Mouse (Mus musculus) G1E (cell line): ENCODE data around the gene Acaa1a. TPM values are rescaled to one million over a fixed set of nuclear protein-coding genes. Genes with fewer than 3 reads are reported as not detected.

Experiments used
- ATAC-seq: 2 replicates; pipeline ENCODE4 v1.8.0; 2016; ENCODE audit warnings: mild to moderate bottlenecking; ENCODE audit not compliant: insufficient number of reproducible peaks, poor library complexity, low FRiP score, severe bottlenecking; ENCODE audit errors: extremely low read depth
- DNase-seq: peaks from one replicate; pipeline ENCODE4 v3.0.0; 2012; ENCODE audit warnings: low spot score
- H3K27me3 ChIP-seq: 2 replicates; pipeline ENCODE4 v1.6.1; 2012; ENCODE audit warnings: mild to moderate bottlenecking, low read length, inconsistent platforms; ENCODE audit not compliant: insufficient read depth
- H3K36me3 ChIP-seq: replicated peaks from 2 replicates; pipeline ENCODE3; 2012; ENCODE audit warnings: mild to moderate bottlenecking, inconsistent platforms
- H3K4me1 ChIP-seq: 2 replicates; pipeline ENCODE4 v1.6.1; 2012; ENCODE audit warnings: low read depth, low read length, inconsistent platforms, mixed read lengths; ENCODE audit not compliant: insufficient read depth
- H3K4me3 ChIP-seq: 2 replicates; pipeline ENCODE4 v1.5.1; 2012; ENCODE audit warnings: low read depth, mild to moderate bottlenecking, inconsistent platforms, low read length, moderate library complexity, mixed read lengths
- H3K9me3 ChIP-seq: replicated peaks from 2 replicates; pipeline ENCODE4 v1.6.1; 2012; ENCODE audit warnings: inconsistent platforms
- CTCF ChIP-seq: IDR thresholded peaks from 2 replicates; pipeline ENCODE4 v1.5.1; 2012; ENCODE audit warnings: low read depth, low read length, inconsistent platforms, mixed read lengths
- GATA1 ChIP-seq: IDR thresholded peaks from 2 replicates; pipeline ENCODE4 v1.6.1; 2012; ENCODE audit warnings: borderline replicate concordance, low read length, inconsistent platforms, mixed read lengths
- GATA2 ChIP-seq: IDR thresholded peaks from 2 replicates; pipeline ENCODE4 v1.6.1; 2012; ENCODE audit warnings: low read depth, low read length, inconsistent platforms, borderline replicate concordance
- POLR2AphosphoS5 ChIP-seq: IDR thresholded peaks from 2 replicates; pipeline ENCODE4 v1.6.1; 2012; ENCODE audit warnings: low read depth, low read length, inconsistent platforms; ENCODE audit not compliant: insufficient replicate concordance
- TAL1 ChIP-seq: conservative IDR thresholded peaks from 2 replicates; pipeline ENCODE4 v1.6.1; 2012; ENCODE audit warnings: low read depth, low read length, inconsistent platforms, mixed read lengths
- polyA plus RNA-seq: library from polyadenylated mRNA; stranded (reverse); fragments of >175 nt; gene quantifications from 2 replicates; pipeline ENCODE4 v1.2.3, GENCODE M21; 2012
- total RNA-seq, 2 experiments: library from RNA; stranded (forward) in 1 of 2; stranded (reverse) in 1 of 2; fragments of 200-1000 nt in 1 of 2; fragments of >200 nt in 1 of 2; fragmentation: Nextera tagmentation in 1 of 2; gene quantifications; 2 replicates each; pipeline ENCODE4 v1.2.3; 2014 to 2017

Gene Acaa1a
- total RNA-seq (2014; fragmentation: Nextera tagmentation) (14.2 and 18.1 TPM in 2 replicates), total RNA-seq (2017) (30.7 and 31.9 TPM in 2 replicates), polyA plus RNA-seq (53.4 and 71.2 TPM in 2 replicates)

DNA sequence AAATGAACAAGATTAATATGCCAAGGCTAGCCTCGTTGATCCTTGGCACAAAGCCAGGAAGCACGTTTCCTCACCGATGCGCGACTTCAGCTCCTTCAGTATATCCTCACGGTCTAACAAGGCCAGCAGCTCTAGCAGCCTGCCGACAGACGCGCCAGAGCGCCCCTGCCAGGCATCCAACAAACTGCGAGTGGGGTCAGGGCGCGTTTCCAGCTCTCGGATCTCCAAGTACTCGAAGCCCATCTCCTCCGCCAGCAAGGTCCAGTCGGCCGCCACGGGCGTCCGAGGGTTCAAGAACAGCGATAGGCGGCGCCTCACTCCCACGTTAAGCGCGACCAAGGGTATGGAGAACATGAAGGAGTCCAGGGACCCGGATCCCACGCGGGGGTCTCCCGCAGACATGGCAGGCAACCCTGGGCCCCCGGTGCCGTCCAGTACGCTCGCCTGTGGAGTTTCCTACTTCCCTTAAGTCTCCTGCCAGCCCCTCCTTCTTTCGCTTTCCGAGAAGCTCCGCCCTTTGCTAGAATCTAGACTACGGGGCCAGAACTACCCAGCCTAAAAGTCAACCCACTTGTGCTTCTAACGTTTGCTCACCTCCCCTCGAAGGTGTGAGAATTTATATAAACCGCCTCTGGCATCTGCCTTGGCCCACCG lies at the start of gene Acaa1a:
Gene Acaa1a (plus strand): TSS at position 119 of the 654 bp plus-strand sequence.
- Histone ChIP-seq H3K4me3 (peak within 1 kb of the TSS; percentile 82), H3K9me3 (no peaks in the 10 kb centered on the region), H3K27me3 (no peaks in the 10 kb centered on the region; the same call in 1 of the 2 replicates), H3K36me3 (peaks cover 59% of the 10 kb centered on the region), H3K4me1 (peaks cover 57% of the 10 kb centered on the region)
- ATAC-seq (peak; percentile 47), DNase-seq (peak; percentile 72)
- no peak for TF ChIP-seq GATA2
- TF ChIP-seq TAL1, result no peak
- no peak for TF ChIP-seq GATA1
- no peak for TF ChIP-seq CTCF
- TF ChIP-seq POLR2AphosphoS5, result no peak

DNA sequence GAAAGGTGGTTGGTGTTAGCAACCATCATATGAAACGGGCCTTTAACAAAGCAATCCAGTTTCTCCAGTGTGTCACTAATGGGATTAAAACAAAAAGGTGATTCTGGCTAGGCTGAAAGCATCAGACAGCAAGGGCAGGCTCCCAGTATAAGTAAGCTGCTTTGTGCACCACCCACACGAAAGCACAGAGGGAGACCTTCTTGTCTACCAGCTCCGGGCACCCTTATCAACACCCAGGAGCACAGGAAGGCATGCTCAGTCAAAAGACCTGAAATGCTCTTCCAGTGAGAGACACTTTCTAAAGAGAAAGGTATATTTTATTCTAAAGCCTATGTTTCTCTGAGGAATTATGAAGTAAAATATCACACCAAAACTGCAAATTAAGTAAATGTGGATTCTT lies 48.7 kb upstream of the Acaa1a start:
- DNase-seq (no peak), ATAC-seq (no peak)
- TF ChIP-seq TAL1 (no peak), GATA2 (no peak), GATA1 (no peak), POLR2AphosphoS5 (no peak), CTCF (no peak)
- Histone ChIP-seq H3K4me3 (no peak overlapping the region), H3K27me3 (no peaks in the 10 kb centered on the region), H3K4me1 (no peaks in the 10 kb centered on the region), H3K36me3 (peaks cover 72% of the 10 kb centered on the region), H3K9me3 (no peaks in the 10 kb centered on the region)

DNA sequence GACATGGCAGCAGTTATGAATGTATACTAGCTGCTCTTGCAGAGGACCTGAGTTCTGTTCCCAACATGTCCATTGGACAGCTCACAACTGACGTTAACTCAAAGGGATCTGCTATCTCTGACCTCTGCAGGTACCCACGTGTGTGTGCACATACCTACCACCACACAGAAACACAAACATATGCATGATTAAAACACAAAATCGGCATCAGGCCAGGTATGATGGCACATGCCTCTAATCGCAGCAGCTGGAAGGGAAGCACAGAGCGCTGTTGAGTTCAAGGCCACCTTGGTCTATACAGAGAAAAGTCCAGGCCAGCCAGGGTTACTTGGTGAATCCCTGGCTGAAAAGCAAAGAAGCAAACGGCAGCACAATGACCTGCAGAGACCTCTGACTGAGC lies 41.8 kb upstream of the Acaa1a start:
- H3K9me3 ChIP-seq, result no peaks in the 10 kb centered on the region
- no peaks in the 10 kb centered on the region; the same call in 1 of the 2 replicates for H3K4me1 ChIP-seq
- H3K36me3 ChIP-seq, result peaks cover 79% of the 10 kb centered on the region
- DNase-seq (no peak), ATAC-seq (no peak; the same call in 1 of the 2 replicates)
- no peaks in the 10 kb centered on the region for H3K27me3 ChIP-seq
- no peak for TF ChIP-seq CTCF
- no peak for TF ChIP-seq TAL1
- no peak for TF ChIP-seq GATA1
- TF ChIP-seq GATA2, result no peak
- TF ChIP-seq POLR2AphosphoS5, result no peak
- H3K4me3 ChIP-seq, result no peak overlapping the region

DNA sequence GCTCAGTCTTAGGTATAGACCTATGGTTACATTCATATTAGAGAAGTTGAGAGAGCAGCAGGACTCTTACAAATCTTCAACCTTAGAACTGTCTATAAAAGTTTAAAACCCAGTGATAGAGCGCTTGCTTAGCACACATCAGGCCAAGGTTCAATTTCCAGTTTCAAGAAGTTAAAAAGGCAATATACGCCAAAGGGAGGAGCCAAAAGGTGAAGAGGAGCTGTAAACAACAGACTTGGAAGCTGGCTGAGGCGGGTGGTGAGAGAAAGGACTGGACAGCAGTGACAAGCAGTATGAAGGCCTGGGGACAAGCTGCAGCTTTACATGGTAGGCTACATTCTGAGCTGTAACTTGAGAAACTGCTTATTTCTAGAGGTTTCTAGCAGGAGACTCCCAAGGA lies 40.9 kb upstream of the Acaa1a start:
- H3K4me1 ChIP-seq, result no peaks in the 10 kb centered on the region; the same call in 1 of the 2 replicates
- no peak overlapping the region for H3K4me3 ChIP-seq
- DNase-seq (no peak), ATAC-seq (no peak)
- no peaks in the 10 kb centered on the region for H3K9me3 ChIP-seq
- TF ChIP-seq GATA2 (no peak), POLR2AphosphoS5 (no peak)
- no peaks in the 10 kb centered on the region for H3K27me3 ChIP-seq
- H3K36me3 ChIP-seq, result peaks cover 79% of the 10 kb centered on the region

DNA sequence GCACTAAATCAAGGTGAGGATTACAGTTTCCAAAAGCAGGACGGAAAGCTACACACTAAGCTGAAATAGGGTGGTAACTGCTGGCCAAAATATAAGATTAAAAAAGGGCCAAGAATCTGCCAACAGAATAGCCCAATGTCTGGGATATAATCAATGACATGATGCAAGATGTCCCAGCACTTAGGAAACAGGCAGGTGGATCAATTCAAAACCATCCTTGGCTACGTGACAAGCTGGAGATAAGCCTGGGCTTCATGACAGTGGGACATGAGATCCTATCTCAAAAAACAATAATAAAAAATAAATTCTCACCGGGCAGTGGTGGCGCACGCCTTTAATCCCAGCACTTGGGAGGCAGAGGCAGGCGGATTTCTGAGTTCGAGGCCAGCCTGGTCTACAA lies 33.6 kb upstream of the Acaa1a start:
- no peak for TF ChIP-seq TAL1
- H3K4me1 ChIP-seq, result peaks cover 4% of the 10 kb centered on the region
- H3K27me3 ChIP-seq, result no peaks in the 10 kb centered on the region
- ATAC-seq (no peak), DNase-seq (no peak)
- no peaks in the 10 kb centered on the region for H3K9me3 ChIP-seq
- H3K36me3 ChIP-seq, result peaks cover 59% of the 10 kb centered on the region
- H3K4me3 ChIP-seq, result no peak overlapping the region

DNA sequence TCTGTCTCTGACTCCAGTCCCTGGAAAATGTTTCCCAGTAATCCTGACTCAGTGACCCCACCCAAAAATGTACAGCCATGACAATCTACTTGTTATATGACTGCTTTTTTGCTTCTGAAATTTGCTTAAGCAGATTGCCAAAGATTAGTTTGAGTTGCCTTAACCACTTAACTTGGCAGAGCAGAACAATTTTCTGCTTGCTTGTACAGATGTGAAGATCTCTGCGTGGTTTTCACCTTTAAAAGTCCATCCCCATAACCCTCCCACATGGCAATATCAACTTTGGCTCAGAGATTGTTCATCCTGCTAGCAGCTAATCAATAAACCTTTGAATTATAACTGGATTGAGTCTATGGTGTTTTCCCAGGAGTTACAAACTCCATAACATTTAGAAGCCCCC lies 30.4 kb upstream of the Acaa1a start:
- Histone ChIP-seq H3K36me3 (peaks cover 56% of the 10 kb centered on the region), H3K4me1 (peaks cover 11% of the 10 kb centered on the region), H3K4me3 (no peak overlapping the region), H3K27me3 (no peaks in the 10 kb centered on the region), H3K9me3 (no peaks in the 10 kb centered on the region)
- TF ChIP-seq CTCF (no peak), GATA2 (no peak), GATA1 (no peak), POLR2AphosphoS5 (no peak), TAL1 (no peak)
- ATAC-seq, result no peak
- no peak for DNase-seq

DNA sequence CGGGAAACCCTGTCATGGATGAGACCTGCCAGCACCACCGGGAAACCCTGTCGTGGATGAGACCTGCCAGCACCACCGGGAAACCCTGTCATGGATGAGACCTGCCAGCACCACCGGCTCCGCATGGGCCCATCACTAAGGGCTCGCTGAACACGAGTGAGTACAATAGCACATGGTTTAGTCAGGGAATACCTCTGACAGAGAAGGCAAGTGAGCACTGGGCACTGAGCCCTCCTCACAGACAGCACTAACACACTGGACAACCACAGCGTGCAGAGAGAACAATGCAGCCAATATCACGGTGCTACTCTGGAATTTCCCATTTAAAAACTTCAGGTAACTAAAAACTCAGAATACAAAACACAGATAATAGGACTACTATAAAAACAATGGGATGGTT lies 26.4 kb upstream of the Acaa1a start:
- Histone ChIP-seq H3K4me3 (no peak overlapping the region), H3K27me3 (no peaks in the 10 kb centered on the region), H3K36me3 (peaks cover 50% of the 10 kb centered on the region), H3K4me1 (peaks cover 21% of the 10 kb centered on the region), H3K9me3 (no peaks in the 10 kb centered on the region)
- ATAC-seq (no peak), DNase-seq (no peak)
- TF ChIP-seq GATA2, result no peak
- no peak for TF ChIP-seq POLR2AphosphoS5
- no peak for TF ChIP-seq CTCF
- TF ChIP-seq GATA1, result no peak
